Mouse (Mus musculus): ENCODE measurements around the gene Slc9a9. TPM values are rescaled to one million over a fixed set of nuclear protein-coding genes. Genes with fewer than 3 reads are reported as not detected.

The Slc9a9 gene
- total and polyA plus RNA-seq, 2 experiments from 2014 or later = 6.0 to 6.7 TPM

DNA sequence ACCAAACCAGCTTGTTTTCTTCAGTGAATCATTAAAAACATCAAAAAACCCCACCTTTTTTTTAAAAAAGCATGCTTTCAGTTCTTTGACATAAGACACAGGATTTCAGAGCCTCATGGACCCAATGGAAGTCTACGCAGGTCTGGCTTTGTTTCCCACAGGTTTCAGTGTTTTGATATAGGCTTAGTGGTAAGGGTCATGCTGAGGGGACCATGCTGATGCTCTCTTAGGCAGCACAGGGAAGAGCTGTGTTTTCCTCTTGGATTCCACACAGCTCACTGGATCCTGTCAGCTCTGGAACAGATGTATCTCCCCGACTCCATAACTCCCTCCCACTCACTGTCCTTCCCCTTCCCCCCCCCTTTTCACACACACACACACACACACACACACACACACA, 597.2 kb downstream of the Slc9a9 start:
- H3K4me2 ChIP-seq (ENCODE audit: low read depth, low read length, poor library complexity, severe bottlenecking) = no peak overlapping the region
- H3K27ac ChIP-seq (ENCODE audit: low read depth, low read length) = no peak overlapping the region
- DNase-seq (ENCODE audit: low spot score) (no peak), ATAC-seq (ENCODE audit: low FRiP score) (no peak)
- no peak for TF ChIP-seq CTCF (IDR thresholded peaks at IDR 0.05)
- 66% methylated on average over 2 of the region's 2 CpGs for WGBS
- no peaks in the 10 kb centered on the region for H3K27me3 ChIP-seq (ENCODE audit: insufficient read depth, low read length)
- no peaks in the 10 kb centered on the region for H3K36me3 ChIP-seq (ENCODE audit: insufficient read depth, low read length)
- H3K9me3 ChIP-seq (ENCODE audit: low read length) = no peaks in the 10 kb centered on the region
- H3K9ac ChIP-seq (replicated peaks; ENCODE audit: low read length, poor library complexity, severe bottlenecking) = no peak overlapping the region
- H3K4me1 ChIP-seq (ENCODE audit: insufficient read depth, low read length) = no peaks in the 10 kb centered on the region
- H3K4me3 ChIP-seq (ENCODE audit: low read depth, low read length) = no peak overlapping the region

DNA sequence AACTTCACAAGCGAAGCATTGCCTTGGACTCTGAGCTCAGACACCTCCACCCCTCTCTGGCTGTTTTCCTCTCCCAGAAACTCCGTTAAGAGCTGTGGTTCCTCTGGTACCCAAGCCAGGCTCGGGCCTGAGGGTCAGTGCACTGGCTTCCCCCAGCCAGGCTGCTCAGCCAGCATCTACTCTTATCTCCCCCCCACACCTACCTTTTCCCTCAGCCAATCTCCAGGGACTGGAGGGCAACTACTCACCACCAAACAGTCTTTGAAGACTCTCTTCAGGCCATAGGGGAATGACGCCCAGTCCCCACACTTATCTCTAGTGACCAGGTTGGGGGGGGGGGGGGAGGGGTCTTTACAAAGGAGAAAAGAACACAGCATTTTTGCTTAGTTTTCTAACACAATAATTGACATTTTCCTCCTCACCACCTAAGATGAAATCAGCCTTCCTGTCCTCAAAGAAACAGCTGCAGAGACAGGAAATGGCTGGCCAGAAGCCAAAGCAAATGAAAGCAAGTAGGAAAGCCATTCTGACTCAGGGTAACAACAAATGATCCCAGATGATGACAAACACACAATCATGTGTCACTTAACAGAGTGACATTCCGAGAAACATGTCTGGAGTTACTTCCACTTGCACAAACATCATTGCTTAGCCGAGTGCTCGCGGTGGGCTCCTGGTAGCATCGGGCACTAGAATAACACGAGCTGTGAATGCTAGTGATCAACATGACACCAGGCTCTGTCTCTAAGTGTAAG, 610.1 kb downstream of the Slc9a9 start:
- no peak overlapping the region for H3K9ac ChIP-seq (replicated peaks; ENCODE audit: low read length, poor library complexity, severe bottlenecking)
- no peaks in the 10 kb centered on the region for H3K27me3 ChIP-seq (ENCODE audit: insufficient read depth, low read length)
- no peaks in the 10 kb centered on the region for H3K9me3 ChIP-seq (ENCODE audit: low read length)
- ATAC-seq (ENCODE audit: low FRiP score) (no peak), DNase-seq (ENCODE audit: low spot score) (no peak)
- no peak overlapping the region for H3K27ac ChIP-seq (ENCODE audit: low read depth, low read length)
- no peak for TF ChIP-seq CTCF (IDR thresholded peaks at IDR 0.05)
- H3K36me3 ChIP-seq (ENCODE audit: insufficient read depth, low read length) = no peaks in the 10 kb centered on the region
- 80% methylated on average over 10 of the region's 10 CpGs for WGBS
- no peak overlapping the region for H3K4me2 ChIP-seq (ENCODE audit: low read depth, low read length, poor library complexity, severe bottlenecking)
- H3K4me3 ChIP-seq (ENCODE audit: low read depth, low read length) = no peak overlapping the region
- no peaks in the 10 kb centered on the region for H3K4me1 ChIP-seq (ENCODE audit: insufficient read depth, low read length)

Small RNA genes lying within 50 kb of the gene (microRNA-seq; reads per million reads assigned to microRNA genes)
- gene Mir7656 (ENCODE audit: borderline number of aligned reads) = not detected

Other genes with a start within 250 kb of the Slc9a9 start
- gene 1190002N15Rik, start 131.8 kb upstream of the Slc9a9 start, total RNA-seq (2014; rRNA removed) = 33.1 and 35.4 TPM in 2 replicates
- 7.8 and 8.9 TPM in 2 replicates for gene 1190002N15Rik, start 131.8 kb upstream of the Slc9a9 start, polyA plus RNA-seq (2015; fragmentation: Nextera tagmentation; extraction: Ambion mirVana)